Mouse (Mus musculus): Measurements from ENCODE around the gene Ulk2.
"Not testable (repeated sequence)": the region's sequence is repeated elsewhere in the genome, so short reads cannot be mapped to it uniquely, and the experiment has no call there.

Ulk2 gene

DNA sequence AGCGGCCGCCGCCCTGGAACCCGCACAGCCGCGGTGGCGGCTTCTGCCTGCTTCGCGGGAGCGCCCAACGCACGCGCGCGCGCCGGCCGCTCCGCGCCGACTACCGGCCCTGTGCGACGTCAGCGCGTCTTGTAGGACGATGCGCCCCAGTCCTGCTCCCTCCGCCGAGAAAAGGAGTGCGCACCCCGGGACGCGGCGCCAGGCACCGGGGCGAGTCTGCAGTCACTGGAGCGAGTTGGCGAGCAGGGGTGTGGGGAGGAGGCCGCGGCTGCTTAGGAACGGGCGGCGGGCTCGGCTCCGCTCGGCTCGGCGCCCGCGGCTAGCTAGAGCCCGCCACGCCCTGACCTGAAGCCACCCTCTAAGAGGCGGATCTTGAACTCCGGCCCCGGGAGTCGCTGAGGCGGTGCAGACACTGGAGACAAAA lies at the start of gene Ulk2:
Gene Ulk2 (minus strand): TSS at position 86 of the 424 bp plus-strand sequence.
- DNase-seq = peak; percentile 90

DNA sequence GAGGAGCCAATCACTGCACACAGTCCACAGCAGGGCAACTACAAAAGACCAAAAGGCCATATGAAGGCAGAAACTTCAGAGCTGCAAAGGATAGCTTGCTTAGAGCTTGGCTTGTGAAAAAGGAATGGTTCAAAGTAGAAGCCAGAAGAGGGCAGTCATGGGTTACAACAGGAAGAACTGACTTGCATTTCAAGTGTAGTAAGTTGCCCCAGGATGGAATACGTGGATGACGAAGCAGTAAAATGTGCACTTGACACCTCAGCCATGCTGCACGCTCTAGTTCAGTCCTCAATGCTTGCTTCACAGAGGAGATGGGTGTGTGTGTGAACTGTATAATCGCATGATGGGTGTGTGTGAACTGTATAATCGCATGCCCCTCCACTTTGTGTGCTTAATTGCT lies 27.3 kb upstream of the Ulk2 start:
- no peak for DNase-seq

DNA sequence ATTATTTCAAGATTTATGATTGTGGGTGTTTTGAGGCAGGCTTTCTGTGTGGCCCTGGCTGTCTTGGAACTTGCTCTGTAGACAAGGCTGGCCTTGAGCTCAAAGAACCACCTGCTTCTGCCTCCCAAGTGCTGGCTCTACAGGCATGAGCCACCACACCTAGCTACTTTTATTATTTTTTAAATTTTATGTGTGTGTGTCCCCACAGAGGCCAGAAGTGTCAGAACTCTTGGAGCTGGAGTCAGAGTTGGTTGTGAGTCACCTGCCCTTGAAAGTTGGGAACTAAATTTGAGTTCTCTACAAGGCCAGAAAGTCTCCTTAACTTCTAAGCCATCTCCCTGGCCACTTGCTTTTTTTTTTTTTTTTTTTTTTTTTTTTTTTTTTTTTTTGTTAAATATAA lies 25.0 kb upstream of the Ulk2 start:
- no peak for DNase-seq

DNA sequence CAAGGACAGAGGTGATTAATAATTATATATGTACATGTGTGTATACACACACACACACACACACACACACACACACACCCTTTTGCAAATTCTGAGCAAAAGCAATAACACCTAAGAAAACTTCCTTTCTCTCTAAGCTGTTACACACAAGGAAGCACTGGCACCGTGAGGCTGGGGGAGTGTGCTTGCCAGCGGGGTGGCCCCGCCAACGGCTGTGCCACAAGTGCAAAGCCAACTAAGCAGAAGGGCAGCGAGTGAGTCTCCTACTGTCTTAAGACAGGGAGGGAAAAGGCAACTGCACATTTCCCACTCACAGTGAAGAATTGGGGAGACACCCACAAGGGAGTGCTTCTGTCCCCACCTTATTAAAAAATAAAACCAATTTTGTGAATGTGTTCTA lies 17.0 kb upstream of the Ulk2 start:
- DNase-seq = no peak

DNA sequence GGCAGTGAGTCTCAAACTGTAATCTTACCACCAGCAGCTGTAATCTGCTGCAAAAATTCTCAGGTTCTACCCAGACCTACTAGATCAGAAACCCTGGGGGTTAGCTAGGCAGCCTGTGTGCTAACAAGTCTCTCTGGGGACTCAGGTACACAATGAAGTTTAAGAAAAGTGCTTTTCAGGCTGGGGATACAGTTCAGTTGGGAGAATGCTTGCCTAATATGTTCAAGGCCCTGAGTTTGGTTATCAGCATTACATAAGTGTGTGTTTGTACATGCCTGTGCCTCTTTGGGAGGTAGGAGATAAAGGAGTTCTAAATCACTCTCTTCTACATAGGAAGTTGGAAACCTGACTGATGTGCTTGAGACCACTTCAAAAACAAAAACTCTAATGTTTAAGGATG lies 12.0 kb upstream of the Ulk2 start:
- no peak for DNase-seq

DNA sequence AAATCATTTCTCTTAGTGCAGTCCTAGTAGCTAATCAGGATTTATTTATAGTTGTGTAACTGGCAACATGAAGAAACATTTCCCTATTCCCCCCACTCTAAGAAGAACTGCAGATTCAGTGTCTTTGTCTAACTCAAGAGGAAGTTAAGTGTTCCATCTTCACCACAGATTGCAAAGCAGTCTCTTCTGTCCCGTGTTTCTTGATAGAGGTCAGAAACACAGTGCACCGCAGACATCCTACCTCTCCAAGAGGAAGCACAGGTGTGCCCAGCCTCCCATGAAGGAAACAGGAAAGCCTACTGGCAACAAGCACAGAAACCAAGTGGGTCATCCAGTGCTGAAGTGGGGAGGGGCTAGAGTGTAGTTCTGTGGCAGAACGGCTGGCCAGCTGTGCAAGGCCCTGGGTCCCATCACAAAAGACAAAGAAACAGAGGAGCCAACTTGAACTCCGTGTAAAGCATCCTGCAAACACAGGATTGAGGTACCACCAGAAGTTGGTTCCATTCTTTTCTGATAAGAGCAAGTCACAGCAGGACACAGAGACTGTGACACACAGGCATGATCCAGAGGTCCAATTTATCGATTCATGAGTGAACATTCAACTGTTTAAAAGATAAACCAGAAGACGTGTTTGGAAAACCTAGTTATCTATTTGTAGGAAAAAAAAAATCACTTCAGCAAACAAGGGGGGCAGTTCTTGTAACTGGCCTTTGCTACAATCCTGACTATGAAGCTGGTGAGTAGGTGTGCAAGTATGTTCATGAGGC lies 7.1 kb upstream of the Ulk2 start:
- DNase-seq = no peak

DNA sequence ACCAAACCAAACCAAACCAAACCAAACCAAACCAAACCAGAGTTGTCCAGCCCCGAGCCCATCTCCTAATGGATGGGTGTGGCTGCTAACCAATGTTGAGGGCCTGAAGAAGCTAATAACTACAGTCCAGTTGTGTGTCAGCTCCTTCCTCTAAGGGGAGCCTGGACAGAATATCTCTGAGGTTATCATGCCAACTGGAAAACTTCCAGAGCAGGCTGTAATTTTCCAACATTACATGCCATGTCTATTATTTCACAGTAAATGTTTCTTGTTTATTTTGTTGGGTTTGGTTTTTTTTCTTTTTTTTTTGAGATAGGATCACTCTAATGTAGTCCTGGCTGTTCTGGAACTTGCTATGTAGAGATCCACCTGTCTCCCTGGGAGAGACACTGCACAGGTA lies 4.4 kb upstream of the Ulk2 start:
- no peak for DNase-seq

DNA sequence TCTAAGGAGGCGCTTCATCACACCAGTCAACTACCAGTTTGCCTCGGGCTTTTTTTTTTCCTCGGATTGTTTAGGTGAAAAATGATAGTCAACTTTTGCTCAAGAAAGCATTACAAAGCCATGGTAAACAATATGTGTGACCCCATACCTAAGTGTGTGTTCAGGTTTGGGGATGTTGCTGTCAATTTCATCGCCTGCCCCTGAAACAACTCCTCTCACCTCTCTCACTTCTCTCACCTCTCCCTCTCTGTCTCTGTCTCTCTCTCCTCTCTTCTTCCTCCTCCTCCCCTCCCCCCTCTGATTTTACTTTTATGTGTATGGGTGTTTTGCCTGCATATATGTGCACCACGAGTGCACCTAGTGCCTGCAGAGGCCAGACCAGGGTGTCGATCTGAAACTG lies 666 bp upstream of the Ulk2 start:
- no peak for DNase-seq

DNA sequence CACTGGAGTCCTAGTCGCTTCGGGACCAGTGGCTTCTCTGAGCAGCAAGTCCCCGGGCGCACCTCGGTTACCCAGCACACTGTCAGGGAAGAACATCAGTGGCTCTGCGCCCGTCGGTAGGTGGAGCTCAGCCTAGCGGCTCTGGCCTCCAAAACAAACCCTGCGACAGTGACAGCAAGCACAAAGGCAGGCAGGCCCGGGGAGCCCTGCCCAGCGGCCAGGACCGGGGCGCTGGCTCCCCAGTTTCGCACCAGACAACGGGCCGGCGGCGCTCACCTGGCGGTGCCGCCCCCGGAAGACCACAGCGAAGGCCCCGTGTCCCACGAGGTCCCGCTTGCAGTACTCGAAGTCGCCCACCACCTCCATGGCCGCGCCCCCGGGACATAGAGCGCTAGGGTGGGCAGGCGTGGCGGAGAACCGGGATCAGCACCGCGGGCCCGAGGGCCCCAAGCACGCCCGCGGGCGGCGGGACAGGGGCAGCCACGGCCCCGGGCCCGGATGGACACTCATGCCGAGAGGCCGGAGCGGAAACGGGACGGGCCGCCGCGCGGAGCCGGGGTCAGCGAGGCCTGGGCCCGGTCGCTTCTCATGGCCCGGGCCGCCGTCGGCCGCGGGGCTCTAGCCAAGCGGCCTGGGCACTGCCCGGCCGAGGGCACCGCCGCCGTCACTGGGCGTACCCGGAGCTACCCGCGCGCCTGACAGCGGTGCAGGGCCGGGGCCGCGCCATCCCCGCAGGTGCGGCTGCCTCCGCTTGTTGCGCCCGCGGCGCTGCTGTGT lies 474 bp downstream of the Ulk2 start:
- peak; percentile 87 for DNase-seq

DNA sequence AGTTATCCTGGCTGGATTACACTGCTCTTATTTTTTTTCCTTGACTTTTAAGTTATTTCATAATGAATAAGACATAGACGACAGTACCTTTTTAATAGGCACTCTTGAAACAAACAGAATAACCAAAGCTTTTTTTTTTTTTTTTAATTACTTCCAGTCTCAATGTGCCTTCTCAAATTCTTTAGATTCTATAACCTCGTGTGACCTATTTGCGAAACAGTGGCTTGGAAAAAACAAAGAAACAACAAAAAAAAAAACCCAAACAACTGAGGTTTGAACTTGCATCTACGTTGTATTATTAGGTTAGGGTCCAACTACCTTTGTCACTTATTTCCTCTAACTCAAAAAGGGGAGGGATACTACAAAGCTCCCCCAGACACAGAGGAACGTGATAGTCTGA lies 1.2 kb downstream of the Ulk2 start:
- no peak for DNase-seq

DNA sequence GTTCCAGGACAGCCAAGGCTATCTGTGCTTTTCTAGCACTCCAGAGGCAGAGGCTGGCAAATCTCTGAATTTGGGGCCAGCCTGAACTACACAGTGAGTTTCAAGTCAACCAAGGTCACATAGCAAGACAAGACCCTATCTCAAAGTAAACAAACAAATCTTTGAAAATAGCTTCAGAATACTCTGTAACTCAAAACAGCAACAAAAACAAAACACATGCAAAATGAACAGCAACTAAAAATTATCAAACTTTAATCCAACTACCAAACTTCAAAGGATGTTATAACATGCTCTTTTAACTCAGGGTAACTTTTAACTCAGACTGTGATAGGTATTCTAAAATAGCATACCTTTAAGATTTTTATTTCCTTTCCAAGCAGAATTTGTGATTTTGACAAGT lies 2.0 kb downstream of the Ulk2 start:
- no peak for DNase-seq

DNA sequence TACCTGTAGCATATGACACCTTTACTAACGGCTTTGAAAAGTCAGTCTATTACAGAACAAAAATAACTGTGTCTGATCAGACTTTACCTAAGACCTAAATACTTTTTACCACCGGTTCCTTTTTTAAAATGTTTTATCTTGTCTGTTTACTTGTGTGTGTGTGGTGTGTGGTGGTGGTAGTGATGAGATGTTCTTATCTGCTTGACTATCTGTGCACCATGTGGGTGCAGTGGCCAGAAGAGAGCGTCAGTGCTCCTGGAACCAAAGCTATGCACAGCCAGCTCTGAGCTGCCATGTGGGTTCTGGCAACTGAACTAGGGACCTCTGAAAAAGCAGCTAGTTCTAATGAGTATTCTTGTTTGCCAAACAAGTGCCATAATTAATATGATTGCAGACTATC lies 3.7 kb downstream of the Ulk2 start:
- DNase-seq = peak; percentile 22 to 31

DNA sequence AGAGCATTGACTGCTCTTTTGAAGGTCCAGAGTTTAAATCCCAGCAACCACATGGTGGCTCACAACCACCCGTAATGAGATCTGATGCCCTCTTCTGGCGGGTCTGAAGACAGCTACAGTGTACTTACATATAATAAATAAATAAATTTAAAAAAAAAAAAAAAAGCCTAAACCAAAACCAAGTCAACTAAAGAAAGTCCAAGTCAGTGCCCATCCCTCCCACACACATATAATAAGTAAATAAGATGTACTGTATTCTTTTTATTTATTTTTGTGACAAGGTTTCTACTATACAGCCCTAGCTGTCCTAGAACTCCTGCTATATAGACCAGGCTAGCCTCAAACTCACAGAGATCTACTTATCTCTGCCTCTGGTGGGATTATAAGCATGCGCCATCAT lies 14.2 kb downstream of the Ulk2 start:
- DNase-seq = peak in 1 of 2 experiments; percentile 16

DNA sequence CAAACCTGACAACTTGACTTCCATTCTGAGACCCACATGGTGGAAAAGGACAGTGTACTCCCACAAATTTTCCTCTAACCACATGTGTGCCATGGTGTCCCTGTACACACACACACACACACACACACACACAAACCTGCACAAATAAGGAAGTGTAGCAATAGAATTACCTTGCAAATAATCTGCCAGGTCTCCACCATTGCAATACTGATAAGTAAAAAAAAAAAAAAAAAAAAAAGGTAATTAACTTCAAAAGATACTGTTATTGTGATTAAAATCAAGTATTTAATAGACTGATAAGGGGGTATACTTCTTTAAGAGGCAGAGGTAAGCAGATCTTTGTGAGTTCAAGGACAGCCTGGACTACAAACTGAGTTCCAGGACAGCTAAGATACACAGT lies 14.9 kb downstream of the Ulk2 start:
- no peak for DNase-seq

DNA sequence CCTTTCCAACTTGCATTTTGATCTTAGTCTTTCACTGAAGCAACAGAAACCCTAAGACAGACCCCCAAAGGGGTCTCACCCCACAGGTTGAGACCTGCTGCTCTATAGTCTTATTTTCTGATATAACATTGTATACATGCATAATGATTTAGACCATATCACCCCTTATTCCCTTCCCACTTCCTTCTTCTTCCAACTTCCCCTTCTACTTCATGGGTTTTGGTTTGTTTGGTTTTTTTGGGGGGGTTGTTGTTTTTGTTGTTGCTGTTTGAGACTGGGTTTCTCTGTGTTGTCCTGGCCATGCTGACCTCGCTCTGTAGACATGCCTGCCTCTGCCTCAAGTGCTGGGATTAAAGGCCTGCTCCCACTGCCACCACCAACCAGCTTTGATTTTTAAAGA lies 15.7 kb downstream of the Ulk2 start:
- no peak for DNase-seq

DNA sequence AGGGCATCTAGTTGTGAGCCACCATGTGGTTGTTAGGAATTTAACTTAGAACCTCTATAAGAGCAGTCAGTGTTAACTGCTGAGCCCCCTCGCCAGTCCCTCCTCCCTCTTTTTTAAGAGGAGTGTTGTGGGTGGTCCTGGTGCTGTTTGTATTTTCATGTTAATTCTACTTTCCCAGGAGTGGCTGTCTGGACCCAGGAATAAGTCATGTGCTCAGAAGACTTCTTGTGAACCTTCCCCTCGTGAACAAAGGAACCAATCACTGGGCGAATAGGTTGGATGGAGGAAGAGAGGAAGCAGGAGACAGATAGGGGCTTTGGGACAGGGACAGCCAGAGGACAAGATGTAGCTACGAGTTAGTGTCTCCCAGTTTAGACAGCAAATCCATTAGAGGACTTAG lies 45.1 kb downstream of the Ulk2 start:
- no peak for DNase-seq

DNA sequence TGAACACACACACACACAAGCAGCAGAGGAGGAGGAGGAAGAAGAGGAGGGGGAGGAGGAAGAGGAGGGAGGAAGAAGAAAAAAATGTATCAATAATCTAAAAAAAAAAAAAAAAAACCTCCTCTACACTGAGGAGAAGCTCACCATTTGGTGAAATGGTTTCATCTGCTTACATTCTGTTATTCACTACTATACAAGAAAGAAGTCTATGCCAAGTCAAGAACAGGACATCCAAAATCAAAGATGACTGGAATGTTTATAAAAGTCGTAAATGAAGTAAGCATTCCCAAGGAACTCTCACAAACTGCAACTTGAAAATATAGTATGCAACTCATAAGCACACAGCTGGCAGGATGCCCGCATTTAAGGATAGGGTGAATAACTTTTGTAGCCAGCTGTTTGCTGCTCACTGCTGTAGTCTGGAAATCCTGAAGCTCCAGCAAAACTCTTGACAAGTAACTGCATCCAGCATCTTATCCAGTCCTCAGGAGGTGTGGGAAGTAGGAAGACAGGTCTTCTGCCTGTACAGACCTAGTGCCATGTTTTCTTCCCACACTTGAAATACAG lies 46.2 kb downstream of the Ulk2 start:
- no peak for DNase-seq

DNA sequence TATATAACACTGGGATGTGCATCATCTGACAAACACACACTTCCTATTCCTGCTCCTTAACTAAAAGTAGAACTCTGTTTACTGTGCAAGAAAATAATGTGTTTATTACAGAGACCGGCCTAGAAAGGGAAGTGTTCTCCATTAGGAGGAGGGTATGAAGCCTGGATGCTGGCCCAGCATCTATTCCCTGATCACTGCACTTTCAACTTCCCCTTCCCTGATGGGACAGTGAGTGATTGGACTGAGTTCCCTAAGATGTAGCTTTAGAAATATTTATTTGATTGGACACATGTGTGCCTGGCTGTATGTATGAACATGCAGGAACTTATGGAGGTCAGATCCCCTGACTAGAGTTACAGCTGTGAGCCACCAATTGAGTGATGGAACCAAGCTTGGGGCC lies 61.4 kb downstream of the Ulk2 start:
- no peak for DNase-seq

DNA sequence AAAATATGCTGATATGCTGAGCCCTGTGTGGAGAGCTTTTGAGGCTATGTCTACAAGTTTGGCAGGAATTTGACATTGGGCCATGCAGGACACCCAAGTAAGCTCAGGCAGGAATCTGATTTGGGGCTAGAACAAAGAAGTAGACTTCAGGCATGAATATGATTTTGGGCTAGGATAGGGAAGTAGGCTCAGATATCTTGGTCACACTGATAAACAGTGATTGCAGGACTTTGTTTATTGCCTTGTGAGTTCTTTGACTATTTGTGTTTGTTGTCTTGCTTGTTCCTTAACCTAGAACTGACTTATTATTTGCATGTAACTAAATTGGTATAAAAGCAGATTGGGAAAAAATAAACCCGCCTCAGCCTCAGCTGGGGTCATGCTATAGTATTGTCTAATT lies 66.3 kb downstream of the Ulk2 start:
- DNase-seq = no peak

DNA sequence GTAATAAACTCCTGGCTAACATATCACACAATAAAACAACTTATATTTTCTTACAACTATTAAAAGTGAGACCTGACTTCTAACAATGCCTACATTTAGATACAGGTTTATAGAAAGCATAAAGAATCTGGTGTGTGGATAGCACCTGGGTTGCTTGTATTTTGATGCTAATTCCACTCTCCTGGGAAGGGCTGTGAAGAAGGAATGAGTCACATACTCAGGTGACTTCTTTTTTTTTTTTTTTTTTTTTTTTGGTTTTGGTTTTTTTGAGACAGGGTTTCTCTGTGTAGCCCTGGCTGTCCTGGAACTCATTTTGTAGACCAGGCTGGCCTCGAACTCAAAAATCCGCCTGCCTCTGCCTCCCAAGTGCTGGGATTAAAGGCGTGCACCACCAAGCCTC lies 72.3 kb downstream of the Ulk2 start:
- DNase-seq = not testable (repeated sequence)

DNA sequence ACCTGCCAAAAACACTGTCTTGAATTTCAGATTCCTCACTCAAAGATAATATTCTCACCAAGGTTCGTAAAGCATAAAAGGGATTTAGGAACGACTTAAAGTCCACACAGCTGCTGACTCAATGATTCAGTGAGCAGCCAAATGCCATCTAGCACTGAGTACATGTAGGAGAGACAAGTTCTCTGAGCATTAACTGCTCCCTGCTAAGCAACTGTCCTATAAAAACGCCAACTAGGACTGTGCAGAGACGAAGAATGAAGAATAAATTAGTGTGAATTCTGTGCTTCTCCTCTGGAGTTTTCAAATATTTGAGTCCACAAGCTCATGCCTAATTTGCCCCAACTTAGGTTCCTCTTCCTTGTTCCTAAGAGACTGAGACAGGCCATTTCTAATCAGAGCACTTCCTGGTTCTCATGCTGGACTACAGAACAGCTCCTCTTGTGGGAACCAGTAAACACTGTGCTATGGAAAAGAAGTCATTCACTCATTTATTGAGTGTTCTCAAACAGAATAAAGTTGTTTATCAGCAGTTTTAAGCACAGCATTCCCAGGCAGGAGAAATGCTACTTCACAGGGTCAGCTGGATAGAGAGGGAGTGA lies 80.2 kb downstream of the Ulk2 start:
- DNase-seq = no peak

DNA sequence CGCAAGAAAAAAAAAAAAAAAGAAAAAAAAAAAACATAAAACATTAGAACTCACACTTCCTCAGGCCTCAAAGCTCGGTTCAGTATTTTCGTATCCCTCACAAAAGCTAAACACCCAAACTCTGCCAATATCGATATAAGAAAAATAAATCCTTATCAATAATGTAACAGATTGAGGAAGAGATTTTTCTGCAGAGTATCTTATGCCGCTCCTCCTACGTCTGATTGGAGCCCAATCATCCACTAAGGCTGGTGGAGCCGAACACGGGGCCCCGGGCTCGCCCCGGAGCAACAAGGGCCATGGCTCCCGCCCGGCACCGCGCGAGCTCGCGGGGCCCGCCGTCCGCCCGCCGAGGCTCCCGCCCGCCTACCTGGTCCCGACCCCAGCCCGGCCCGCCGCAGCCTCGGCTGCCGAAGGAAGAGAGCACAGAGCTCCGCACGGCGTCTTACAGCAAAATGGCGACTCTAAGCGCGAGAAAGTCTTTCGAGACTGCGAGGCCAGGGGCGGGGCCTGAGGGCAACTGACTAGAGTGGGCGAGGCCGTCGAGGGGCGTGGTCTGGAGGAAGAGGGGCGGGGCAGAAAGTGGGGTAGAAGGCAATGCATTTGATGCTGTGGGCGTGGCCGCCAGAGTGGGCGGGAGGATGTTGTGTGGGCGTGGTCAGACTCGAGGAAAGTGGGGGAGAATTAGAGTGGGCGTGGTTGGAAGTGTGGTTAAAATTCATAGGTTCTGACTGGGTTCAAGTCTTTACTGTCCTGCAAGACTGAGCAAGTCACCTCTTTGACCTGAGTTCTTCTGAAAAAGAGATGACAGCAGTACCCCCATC lies 93.1 kb downstream of the Ulk2 start, which contains the start of gene Prpsap2:
Gene Prpsap2 (minus strand): TSS at position 505 of the 824 bp plus-strand sequence.
- DNase-seq = peak; percentile 100

DNA sequence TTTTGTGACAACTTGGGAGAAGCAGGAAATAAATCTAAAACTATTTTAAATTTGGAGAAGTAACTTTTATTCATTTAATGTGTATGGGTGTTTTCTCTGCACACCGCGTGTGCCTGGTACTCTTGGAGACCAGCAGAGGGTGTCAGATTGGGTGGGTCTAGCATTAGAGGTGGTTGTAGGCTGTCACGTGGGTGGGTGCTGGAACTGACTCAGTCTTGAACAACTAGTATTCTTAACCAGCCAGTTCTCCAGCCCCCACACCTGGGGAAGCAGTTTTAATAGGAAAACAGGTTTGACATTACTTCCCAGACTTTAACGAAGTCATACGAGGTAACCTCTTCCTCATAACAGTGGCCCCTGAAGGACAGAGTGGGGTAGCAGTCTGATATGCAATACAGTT lies 94.4 kb downstream of the Ulk2 start:
- DNase-seq = peak; percentile 26 to 40

All from thymus, postnatal 36 days (tissue).